Mouse (Mus musculus): ENCODE data around the gene Igf2bp2.

DNA sequence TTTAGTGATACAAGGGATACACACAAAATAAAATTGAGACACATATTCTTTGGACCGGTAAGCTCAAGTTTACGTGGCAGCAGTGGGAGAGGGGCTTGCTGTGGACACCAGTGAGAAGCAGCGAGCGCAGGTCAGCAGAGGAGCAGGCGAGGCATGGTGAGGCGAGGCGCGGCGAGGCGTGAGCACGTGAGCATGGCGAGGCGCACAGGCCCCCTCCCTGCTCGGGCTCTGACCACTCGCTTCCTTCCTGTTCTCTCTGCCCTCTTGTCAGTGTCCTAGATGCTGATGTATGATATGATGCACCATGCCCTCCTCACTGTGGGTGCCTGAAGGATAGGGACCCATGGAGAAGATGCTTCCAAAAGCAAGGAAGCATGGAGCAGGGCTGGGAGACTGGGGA lies 43.6 kb downstream of the Igf2bp2 start:
- no peak for TF ChIP-seq CTCF (conservative IDR thresholded peaks at IDR 0.05; ENCODE audit: low read length)
- no peak for TF ChIP-seq POU5F1 (IDR thresholded peaks at IDR 0.05; ENCODE audit: borderline replicate concordance, low read length)
